Mouse (Mus musculus): ENCODE data around the gene Tnf. TPM values are rescaled to one million over a fixed set of nuclear protein-coding genes. Genes with fewer than 3 reads are reported as not detected.

Tnf gene
- polyA plus RNA-seq, 1 experiment from 2014 or later = 0.64 TPM

- no peak overlapping the region for H3K27ac ChIP-seq
- no peak for ATAC-seq (ENCODE audit: insufficient number of reproducible peaks, low FRiP score, low TSS enrichment, low read depth)
- no peak overlapping the region for H3K4me2 ChIP-seq
- H3K27me3 ChIP-seq = no peaks in the 10 kb centered on the region
- no peaks in the 10 kb centered on the region for H3K4me1 ChIP-seq
- WGBS = 85% methylated on average over 5 of the region's 5 CpGs
- H3K4me3 ChIP-seq = no peak overlapping the region
- no peaks in the 10 kb centered on the region for H3K36me3 ChIP-seq
- H3K9me3 ChIP-seq = no peaks in the 10 kb centered on the region
- H3K9ac ChIP-seq = no peak overlapping the region
Measured at GRCm38 (mm10) chr17:35180093-35180492, 21.7 kb downstream of the Tnf start.

- ATAC-seq (ENCODE audit: insufficient number of reproducible peaks, low FRiP score, low TSS enrichment, low read depth) = no peak; the same call in 1 of the 2 replicates
- no peak overlapping the region for H3K4me2 ChIP-seq
- H3K36me3 ChIP-seq = no peaks in the 10 kb centered on the region
- no peak overlapping the region for H3K27ac ChIP-seq
- 6% methylated on average over 5 of the region's 5 CpGs for WGBS
- H3K4me1 ChIP-seq = 0 out of 2 replicates have a peak, but pooled peaks cover 9% of the 10 kb centered on the region
- no peaks in the 10 kb centered on the region for H3K27me3 ChIP-seq
- H3K9ac ChIP-seq = no peak overlapping the region
- H3K9me3 ChIP-seq = no peaks in the 10 kb centered on the region
- H3K4me3 ChIP-seq = no peak overlapping the region
Measured at GRCm38 (mm10) chr17:35178528-35178927, 23.3 kb downstream of the Tnf start.

- no peak for ATAC-seq (ENCODE audit: insufficient number of reproducible peaks, low FRiP score, low TSS enrichment, low read depth)
- H3K27ac ChIP-seq = no peak within 1 kb of the TSS
- H3K9me3 ChIP-seq = no peaks in the 10 kb centered on the region
- H3K4me3 ChIP-seq = no peak within 1 kb of the TSS
- H3K36me3 ChIP-seq = no peaks in the 10 kb centered on the region
- WGBS = 71% methylated on average over 2 of the region's 2 CpGs
- H3K9ac ChIP-seq = no peak within 1 kb of the TSS
- no peak within 1 kb of the TSS for H3K4me2 ChIP-seq
- 0 out of 2 replicates have a peak, but pooled peaks cover 11% of the 10 kb centered on the region for H3K4me1 ChIP-seq
- H3K27me3 ChIP-seq = no peaks in the 10 kb centered on the region
Measured at GRCm38 (mm10) chr17:35175968-35176367, 25.8 kb downstream of the Tnf start, which contains the start of gene Aif1. Gene Aif1 (minus strand): TSS chr17:35176068.

- Histone ChIP-seq H3K36me3 (no peaks in the 10 kb centered on the region), H3K4me2 (no peak overlapping the region), H3K4me1 (0 out of 2 replicates have a peak, but pooled peaks cover 11% of the 10 kb centered on the region), H3K27ac (no peak overlapping the region), H3K9ac (no peak overlapping the region), H3K9me3 (no peaks in the 10 kb centered on the region), H3K27me3 (no peaks in the 10 kb centered on the region), H3K4me3 (no peak overlapping the region)
- no peak for ATAC-seq (ENCODE audit: insufficient number of reproducible peaks, low FRiP score, low TSS enrichment, low read depth)
- 77% methylated on average over 6 of the region's 6 CpGs for WGBS
Measured at GRCm38 (mm10) chr17:35175382-35175781, 26.4 kb downstream of the Tnf start.

- Histone ChIP-seq H3K4me3 (no peak overlapping the region), H3K36me3 (no peaks in the 10 kb centered on the region), H3K4me1 (0 out of 2 replicates have a peak, but pooled peaks cover 11% of the 10 kb centered on the region), H3K27me3 (no peaks in the 10 kb centered on the region), H3K27ac (peak overlapping the region; percentile 18; the same call in 1 of the 2 replicates), H3K9me3 (no peaks in the 10 kb centered on the region), H3K9ac (no peak overlapping the region), H3K4me2 (no peak overlapping the region)
- ATAC-seq (ENCODE audit: insufficient number of reproducible peaks, low FRiP score, low TSS enrichment, low read depth) = no peak
- 30% methylated on average over 8 of the region's 8 CpGs for WGBS
Measured at GRCm38 (mm10) chr17:35174201-35174977, 27.4 kb downstream of the Tnf start.

GRCm38 (mm10) chr17:35173329-35173728 is 28.5 kb downstream of the Tnf start:
- no peaks in the 10 kb centered on the region for H3K27me3 ChIP-seq
- no peak overlapping the region for H3K4me2 ChIP-seq
- no peak overlapping the region for H3K4me3 ChIP-seq
- ATAC-seq (ENCODE audit: insufficient number of reproducible peaks, low FRiP score, low TSS enrichment, low read depth) = no peak
- H3K36me3 ChIP-seq = no peaks in the 10 kb centered on the region
- no peaks in the 10 kb centered on the region for H3K9me3 ChIP-seq
- WGBS = 61% methylated on average over 3 of the region's 3 CpGs
- H3K27ac ChIP-seq = peak overlapping the region; percentile 18; the same call in 1 of the 2 replicates
- H3K4me1 ChIP-seq = 0 out of 2 replicates have a peak, but pooled peaks cover 11% of the 10 kb centered on the region
- H3K9ac ChIP-seq = no peak overlapping the region

GRCm38 (mm10) chr17:35172445-35173234 is 29.2 kb downstream of the Tnf start:
- Histone ChIP-seq H3K9ac (no peak overlapping the region), H3K27me3 (no peaks in the 10 kb centered on the region), H3K4me3 (no peak overlapping the region), H3K4me1 (0 out of 2 replicates have a peak, but pooled peaks cover 11% of the 10 kb centered on the region), H3K36me3 (no peaks in the 10 kb centered on the region), H3K9me3 (no peaks in the 10 kb centered on the region), H3K4me2 (no peak overlapping the region), H3K27ac (peak overlapping the region; percentile 33; the same call in 1 of the 2 replicates)
- 61% methylated on average over 11 of the region's 11 CpGs for WGBS
- ATAC-seq (ENCODE audit: insufficient number of reproducible peaks, low FRiP score, low TSS enrichment, low read depth) = no peak

GRCm38 (mm10) chr17:35168541-35169207 is 33.1 kb downstream of the Tnf start:
- no peak overlapping the region for H3K4me2 ChIP-seq
- no peak for ATAC-seq (ENCODE audit: insufficient number of reproducible peaks, low FRiP score, low TSS enrichment, low read depth)

GRCm38 (mm10) chr17:35167794-35168193 is 34.0 kb downstream of the Tnf start:
- ATAC-seq (ENCODE audit: insufficient number of reproducible peaks, low FRiP score, low TSS enrichment, low read depth) = no peak
- WGBS = 86% methylated on average over 7 of the region's 7 CpGs
- H3K9ac ChIP-seq = no peak overlapping the region
- no peak overlapping the region for H3K4me3 ChIP-seq
- H3K36me3 ChIP-seq = no peaks in the 10 kb centered on the region
- no peaks in the 10 kb centered on the region for H3K27me3 ChIP-seq
- H3K9me3 ChIP-seq = no peaks in the 10 kb centered on the region
- H3K4me2 ChIP-seq = no peak overlapping the region
- no peak overlapping the region for H3K27ac ChIP-seq
- H3K4me1 ChIP-seq = peaks cover 15% of the 10 kb centered on the region

More at GRCm38 (mm10) chr17:35168541-35169207, 33.1 kb downstream of the Tnf start:
- no peaks in the 10 kb centered on the region for H3K36me3 ChIP-seq
- WGBS = 18% methylated on average over 4 of the region's 4 CpGs
- H3K4me3 ChIP-seq = no peak overlapping the region
- no peaks in the 10 kb centered on the region for H3K9me3 ChIP-seq
- H3K9ac ChIP-seq = no peak overlapping the region
- H3K27me3 ChIP-seq = no peaks in the 10 kb centered on the region
- H3K27ac ChIP-seq = no peak overlapping the region
- peaks cover 12% of the 10 kb centered on the region; the same call in 1 of the 2 replicates for H3K4me1 ChIP-seq

- Histone ChIP-seq H3K27ac (peak overlapping the region; percentile 99; the same call in 1 of the 2 replicates), H3K9ac (no peak overlapping the region)
Measured at GRCm38 (mm10) chr17:35166352-35167035, 35.3 kb downstream of the Tnf start.

More at GRCm38 (mm10) chr17:35166352-35167035, 35.3 kb downstream of the Tnf start:
- Histone ChIP-seq H3K36me3 (peaks cover 10% of the 10 kb centered on the region), H3K27me3 (no peaks in the 10 kb centered on the region), H3K4me3 (no peak overlapping the region), H3K4me2 (no peak overlapping the region), H3K9me3 (no peaks in the 10 kb centered on the region), H3K4me1 (peaks cover 28% of the 10 kb centered on the region)
- ATAC-seq (ENCODE audit: insufficient number of reproducible peaks, low FRiP score, low TSS enrichment, low read depth) = no peak
- 69% methylated on average over 8 of the region's 8 CpGs for WGBS
